Mouse (Mus musculus) CH12.LX (cell line): ENCODE measurements around the gene Gprin1. TPM values are rescaled to one million over a fixed set of nuclear protein-coding genes. Genes with fewer than 3 reads are reported as not detected.

ENCODE experiments used
- DNase-seq: peaks from one replicate; pipeline ENCODE4 v3.0.0-alpha.2; 2013; ENCODE audit errors: extremely low read depth
- H3K27ac ChIP-seq: 2 replicates; pipeline ENCODE4 v1.5.1; 2012; ENCODE audit warnings: low read depth, mild to moderate bottlenecking, control low read depth, moderate library complexity; ENCODE audit not compliant: insufficient read depth
- H3K27me3 ChIP-seq: replicated peaks from 2 replicates; pipeline ENCODE3; 2012; ENCODE audit warnings: inconsistent platforms
- H3K36me3 ChIP-seq, 2 experiments: replicated peaks in 1 of 2; 2 replicates each; pipeline versions ENCODE3 to v1.6.1; 2012; ENCODE audit warnings: inconsistent platforms in 1 of 2, low read length in 1 of 2, mild to moderate bottlenecking in 1 of 2, mixed read lengths in 1 of 2, moderate library complexity in 1 of 2; ENCODE audit not compliant: control insufficient read depth in 1 of 2, insufficient read depth in 1 of 2
- H3K4me1 ChIP-seq, 2 experiments: 2 replicates each; pipeline ENCODE4 v1.6.1; 2012; ENCODE audit warnings: inconsistent platforms in 1 of 2, moderate library complexity in 1 of 2; ENCODE audit not compliant: insufficient read depth in 2 of 2, control insufficient read depth in 1 of 2
- H3K4me2 ChIP-seq: 2 replicates; pipeline ENCODE4 v1.6.1; 2012; ENCODE audit warnings: low read depth, mild to moderate bottlenecking, control low read depth; ENCODE audit not compliant: poor library complexity, insufficient read depth, severe bottlenecking
- H3K4me3 ChIP-seq, 3 experiments: fragments of 150-350 bp in 1 of 3; sonication (generic) in 1 of 3; replicated peaks in 1 of 3; 2 replicates each; pipeline versions ENCODE3 to v1.5.1; 2011 to 2012; ENCODE audit warnings: low read depth in 2 of 3, low read length in 2 of 3, mild to moderate bottlenecking in 2 of 3, moderate library complexity in 2 of 3, control low read depth in 1 of 3, improper control_type of control experiment in 1 of 3, inconsistent platforms in 1 of 3, mixed read lengths in 1 of 3; ENCODE audit not compliant: poor library complexity in 1 of 3
- H3K79me2 ChIP-seq: replicated peaks from 2 replicates; pipeline ENCODE4 v1.6.1; 2012; ENCODE audit warnings: mild to moderate bottlenecking, moderate library complexity; ENCODE audit not compliant: control insufficient read depth, poor library complexity, insufficient read depth, severe bottlenecking; ENCODE audit errors: extremely low read depth
- H3K9ac ChIP-seq: 2 replicates; pipeline ENCODE4 v1.6.1; 2012; ENCODE audit warnings: low read depth, mild to moderate bottlenecking, control low read depth, moderate library complexity; ENCODE audit not compliant: insufficient read depth
- H3K9me3 ChIP-seq: replicated peaks from 2 replicates; pipeline ENCODE3; 2012; ENCODE audit warnings: low read length, inconsistent platforms, mixed read lengths
- BHLHE40 ChIP-seq: IDR thresholded peaks from 2 replicates; pipeline ENCODE4 v1.6.1; 2011; ENCODE audit warnings: mild to moderate bottlenecking, low read depth, low read length, improper control_type of control experiment
- CHD1 ChIP-seq: IDR thresholded peaks from 2 replicates; pipeline ENCODE4 v1.6.1; 2012; ENCODE audit warnings: low read depth, low read length, improper control_type of control experiment, inconsistent platforms
- CHD2 ChIP-seq: IDR thresholded peaks from 2 replicates; pipeline ENCODE4 v1.6.1; 2011; ENCODE audit warnings: low read length, improper control_type of control experiment
- CTCF ChIP-seq, 2 experiments: IDR thresholded peaks in 1 of 2; conservative IDR thresholded peaks in 1 of 2; 2 replicates each; pipeline ENCODE4 v1.5.1; 2011 to 2012; ENCODE audit warnings: low read depth in 2 of 2, low read length in 2 of 2, improper control_type of control experiment in 1 of 2, inconsistent platforms in 1 of 2, mild to moderate bottlenecking in 1 of 2, moderate library complexity in 1 of 2
- E2F4 ChIP-seq: IDR thresholded peaks from 2 replicates; pipeline ENCODE4 v1.6.1; 2011; ENCODE audit warnings: low read depth, low read length, improper control_type of control experiment; ENCODE audit not compliant: insufficient replicate concordance
- ELF1 ChIP-seq: IDR thresholded peaks from 2 replicates; pipeline ENCODE4 v1.6.1; 2014; ENCODE audit warnings: low read depth, mild to moderate bottlenecking, inconsistent platforms, low read length, improper control_type of control experiment
- EP300 ChIP-seq: IDR thresholded peaks from 2 replicates; pipeline ENCODE4 v1.6.1; 2011; ENCODE audit warnings: low read length, improper control_type of control experiment
- ETS1 ChIP-seq: conservative IDR thresholded peaks from 2 replicates; pipeline ENCODE4 v1.6.1; 2012; ENCODE audit warnings: low read depth, mild to moderate bottlenecking, inconsistent platforms, low read length, improper control_type of control experiment, moderate library complexity
- GABPA ChIP-seq: IDR thresholded peaks from 2 replicates; pipeline ENCODE4 v1.6.1; 2012; ENCODE audit warnings: low read depth, low read length, improper control_type of control experiment, inconsistent platforms; ENCODE audit not compliant: insufficient replicate concordance
- HCFC1 ChIP-seq: IDR thresholded peaks from 2 replicates; pipeline ENCODE4 v1.6.1; 2012; ENCODE audit warnings: low read depth, mild to moderate bottlenecking, inconsistent platforms, low read length, improper control_type of control experiment
- IRF4 ChIP-seq: IDR thresholded peaks from 2 replicates; pipeline ENCODE4 v1.6.1; 2014; ENCODE audit warnings: low read depth, mild to moderate bottlenecking, inconsistent platforms, low read length, improper control_type of control experiment
- JUN ChIP-seq: IDR thresholded peaks from 2 replicates; pipeline ENCODE4 v1.6.1; 2011; ENCODE audit warnings: low read depth, mild to moderate bottlenecking, low read length, improper control_type of control experiment, moderate library complexity; ENCODE audit not compliant: insufficient read depth
- JUND ChIP-seq: conservative IDR thresholded peaks from 2 replicates; pipeline ENCODE4 v1.6.1; 2011; ENCODE audit warnings: low read depth, low read length, improper control_type of control experiment
- KAT2A ChIP-seq: IDR thresholded peaks from 2 replicates; pipeline ENCODE4 v1.6.1; 2012; ENCODE audit warnings: low read length, improper control_type of control experiment, inconsistent platforms; ENCODE audit not compliant: insufficient replicate concordance
- MAX ChIP-seq: IDR thresholded peaks from 2 replicates; pipeline ENCODE4 v1.6.1; 2011; ENCODE audit warnings: low read length, improper control_type of control experiment
- MAZ ChIP-seq: IDR thresholded peaks from 2 replicates; pipeline ENCODE4 v1.6.1; 2012; ENCODE audit warnings: low read depth, mild to moderate bottlenecking, inconsistent platforms, low read length, improper control_type of control experiment, moderate library complexity
- MEF2A ChIP-seq: IDR thresholded peaks from 2 replicates; pipeline ENCODE4 v1.6.1; 2014; ENCODE audit warnings: low read depth, mild to moderate bottlenecking, inconsistent platforms, low read length, improper control_type of control experiment, borderline replicate concordance
- MXI1 ChIP-seq: IDR thresholded peaks from 2 replicates; pipeline ENCODE4 v1.6.1; 2011; ENCODE audit warnings: mild to moderate bottlenecking, low read depth, low read length, improper control_type of control experiment
- NELFE ChIP-seq: IDR thresholded peaks from 2 replicates; pipeline ENCODE4 v1.6.1; 2011; ENCODE audit warnings: low read depth, low read length, improper control_type of control experiment
- NRF1 ChIP-seq: IDR thresholded peaks from 2 replicates; pipeline ENCODE4 v1.6.1; 2014; ENCODE audit warnings: low read depth, mild to moderate bottlenecking, inconsistent platforms, low read length, improper control_type of control experiment, moderate library complexity
- PAX5 ChIP-seq: IDR thresholded peaks from 2 replicates; pipeline ENCODE4 v1.6.1; 2012; ENCODE audit warnings: low read length, inconsistent platforms, mixed read lengths
- POLR2A ChIP-seq: IDR thresholded peaks from 2 replicates; pipeline ENCODE4 v1.6.1; 2011; ENCODE audit warnings: low read depth, mild to moderate bottlenecking, improper control_type of control experiment, low read length
- POLR2AphosphoS2 ChIP-seq: IDR thresholded peaks from 2 replicates; pipeline ENCODE4 v1.6.1; 2011; ENCODE audit warnings: low read depth, low read length, improper control_type of control experiment
- RAD21 ChIP-seq: IDR thresholded peaks from 2 replicates; pipeline ENCODE4 v1.6.1; 2011; ENCODE audit warnings: low read depth, mild to moderate bottlenecking, low read length, improper control_type of control experiment, moderate library complexity
- RCOR1 ChIP-seq: conservative IDR thresholded peaks from 2 replicates; pipeline ENCODE4 v1.6.1; 2012; ENCODE audit warnings: low read depth, mild to moderate bottlenecking, inconsistent platforms, low read length, improper control_type of control experiment
- SIN3A ChIP-seq: IDR thresholded peaks from 2 replicates; pipeline ENCODE4 v1.6.1; 2012; ENCODE audit warnings: low read length, improper control_type of control experiment, inconsistent platforms
- SMC3 ChIP-seq: IDR thresholded peaks from 2 replicates; pipeline ENCODE4 v1.6.1; 2011; ENCODE audit warnings: low read depth, low read length, improper control_type of control experiment
- TBP ChIP-seq: conservative IDR thresholded peaks from 2 replicates; pipeline ENCODE4 v1.6.1; 2011; ENCODE audit warnings: low read depth, low read length, improper control_type of control experiment
- TCF12 ChIP-seq: IDR thresholded peaks from 2 replicates; pipeline ENCODE4 v1.6.1; 2014; ENCODE audit warnings: low read depth, mild to moderate bottlenecking, inconsistent platforms, low read length, improper control_type of control experiment
- UBTF ChIP-seq: IDR thresholded peaks from 2 replicates; pipeline ENCODE4 v1.6.1; 2012; ENCODE audit warnings: low read depth, mild to moderate bottlenecking, inconsistent platforms, low read length, improper control_type of control experiment, moderate library complexity
- USF1 ChIP-seq: IDR thresholded peaks from 2 replicates; pipeline ENCODE4 v1.6.1; 2014; ENCODE audit warnings: low read depth, mild to moderate bottlenecking, inconsistent platforms, low read length, improper control_type of control experiment
- USF2 ChIP-seq: conservative IDR thresholded peaks from 2 replicates; pipeline ENCODE4 v1.6.1; 2011; ENCODE audit warnings: low read depth, low read length, improper control_type of control experiment
- ZKSCAN1 ChIP-seq: IDR thresholded peaks from 2 replicates; pipeline ENCODE4 v1.6.1; 2012; ENCODE audit warnings: low read depth, inconsistent platforms, low read length, improper control_type of control experiment, borderline replicate concordance
- ZMIZ1 ChIP-seq: IDR thresholded peaks from 2 replicates; pipeline ENCODE4 v1.6.1; 2012; ENCODE audit warnings: low read depth, mild to moderate bottlenecking, inconsistent platforms, low read length, improper control_type of control experiment
- ZNF384 ChIP-seq: IDR thresholded peaks from 2 replicates; pipeline ENCODE4 v1.6.1; 2012; ENCODE audit warnings: low read depth, low read length, improper control_type of control experiment, inconsistent platforms
- dilution Hi-C: fragments of 300-500 bp; cut with MboI; formaldehyde crosslinking; loops from 2 replicates; pipeline ENCODE4 v1.14.3; 2020; ENCODE audit warnings: low sequenced_read_pairs; ENCODE audit not compliant: extremely low pct_unique_long_range_greater_than_20kb, extremely low pct_ligation_motif_present
- in situ Hi-C: fragments of 300-500 bp; cut with MboI; formaldehyde crosslinking; loops from 3 replicates; pipeline ENCODE4 v1.14.3; 2019; ENCODE audit warnings: low sequenced_read_pairs, low pct_ligation_motif_present, low pct_unique_long_range_greater_than_20kb, mixed read lengths
- polyA plus RNA-seq: library from polyadenylated mRNA; unstranded; fragments of >175 nt; gene quantifications from 2 replicates; pipeline ENCODE4 v1.2.1, GENCODE M21; 2012; ENCODE audit warnings: low read depth; ENCODE audit not compliant: insufficient read length
- total RNA-seq, 2 experiments: library from RNA; depleted of rRNA; stranded (reverse); fragments of 300-350 nt in 1 of 2; fragments of >200 nt in 1 of 2; gene quantifications; 2 replicates each; pipeline ENCODE4 v1.2.3; 2012 to 2014

Gene Gprin1
- total and polyA plus RNA-seq, 3 experiments = not detected

DNA sequence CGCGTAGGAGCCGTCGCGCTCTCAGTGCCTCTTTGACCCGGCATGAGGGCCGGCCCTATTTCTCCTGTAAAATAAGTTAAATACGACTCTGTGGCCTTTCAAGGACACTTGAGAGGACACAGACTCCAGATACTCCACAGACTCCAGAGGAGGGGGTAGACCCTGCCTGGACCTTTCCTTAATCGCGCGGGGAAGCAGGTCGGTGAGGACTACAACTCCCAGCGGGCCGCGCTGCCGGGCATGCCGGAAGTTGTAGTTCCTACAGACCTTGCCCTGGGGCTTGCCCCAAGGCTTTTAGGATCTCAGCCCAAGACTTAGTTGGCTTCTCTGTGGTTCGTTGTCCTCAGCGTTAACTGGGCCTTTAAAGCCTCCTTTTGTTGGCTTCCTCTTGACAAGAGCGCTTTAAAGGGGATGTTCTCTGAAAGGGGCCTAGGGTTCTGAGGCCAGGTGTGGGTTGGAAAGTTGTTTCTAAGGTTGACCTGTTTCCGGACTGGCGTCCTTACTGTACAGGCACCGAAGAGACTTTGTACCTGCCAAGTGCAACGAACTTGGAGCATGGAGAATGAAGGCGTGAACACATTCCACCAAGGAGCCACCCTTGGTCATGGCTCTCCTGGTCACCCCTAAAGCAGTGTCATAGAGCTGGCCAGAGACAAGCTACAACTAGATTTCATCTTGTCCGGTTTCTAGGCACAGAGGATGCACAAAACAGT, 55.2 kb downstream of the Gprin1 start:
- TF ChIP-seq HCFC1 = peak; percentile 95
- TF ChIP-seq ZKSCAN1 = no peak
- TF ChIP-seq IRF4 = no peak
- TF ChIP-seq MEF2A = no peak
- no peak for TF ChIP-seq JUN
- TF ChIP-seq RAD21 = no peak
- TF ChIP-seq SMC3 = no peak
- peak; percentile 81; the same call in 1 of the 2 replicates for TF ChIP-seq ZMIZ1
- TF ChIP-seq RCOR1 = no peak
- TF ChIP-seq CHD1 = no peak
- TF ChIP-seq ETS1 = no peak
- TF ChIP-seq PAX5 = no peak
- 0 out of 2 replicates have a peak, but pooled peaks have one; percentile 40 for TF ChIP-seq TBP
- TF ChIP-seq E2F4 = 0 out of 2 replicates have a peak, but pooled peaks have one; percentile 22
- TF ChIP-seq GABPA = peak; percentile 66; the same call in 1 of the 2 replicates
- TF ChIP-seq KAT2A = peak; percentile 96; the same call in 1 of the 2 replicates
- TF ChIP-seq USF1 = no peak
- no peak for TF ChIP-seq CTCF (conservative IDR thresholded peaks at IDR 0.05 in 1 of 2, IDR thresholded peaks at IDR 0.05 in 1 of 2; ENCODE audit: low read depth in 2 of 2, low read length in 2 of 2)
- no peak for TF ChIP-seq MAX
- TF ChIP-seq JUND = no peak
- no peak for TF ChIP-seq MXI1
- TF ChIP-seq POLR2AphosphoS2 = no peak; the same call in 1 of the 2 replicates
- TF ChIP-seq UBTF = no peak
- TF ChIP-seq BHLHE40 = no peak
- peak; percentile 71 for TF ChIP-seq ELF1
- peak; percentile 49; the same call in 1 of the 2 replicates for TF ChIP-seq TCF12
- TF ChIP-seq SIN3A = no peak
- TF ChIP-seq NRF1 = no peak
- no peak for TF ChIP-seq EP300
- TF ChIP-seq MAZ = no peak
- peak; percentile 80 for TF ChIP-seq NELFE
- no peak for TF ChIP-seq USF2
- TF ChIP-seq ZNF384 = no peak
- TF ChIP-seq CHD2 = peak; percentile 62
- TF ChIP-seq POLR2A = peak; percentile 92
- peak overlapping the region; percentile 91 for H3K9ac ChIP-seq
- peak overlapping the region; percentile 95 for H3K27ac ChIP-seq
- dilution Hi-C loops (no loop called here), in situ Hi-C loops (no loop called here)
- DNase-seq = peak; percentile 81
- H3K27me3 ChIP-seq = peaks cover 17% of the 10 kb centered on the region
- no peaks in the 10 kb centered on the region for H3K9me3 ChIP-seq
- H3K4me1 ChIP-seq = peaks cover 12 to 34% of the 10 kb centered on the region in 2 experiments
- H3K36me3 ChIP-seq = peaks cover 0 to 8% of the 10 kb centered on the region in 2 experiments
- peak overlapping the region; percentile 78 for H3K4me2 ChIP-seq
- peaks cover 11% of the 10 kb centered on the region for H3K79me2 ChIP-seq
- peak overlapping the region; percentile 66 to 97 (median 91) for H3K4me3 ChIP-seq
